Mouse (Mus musculus): ENCODE data around the gene Ddost. TPM values are rescaled to one million over a fixed set of nuclear protein-coding genes. Genes with fewer than 3 reads are reported as not detected.

Gene Ddost
- polyA plus RNA-seq, 1 experiment from 2014 or later: 249 TPM

DNA sequence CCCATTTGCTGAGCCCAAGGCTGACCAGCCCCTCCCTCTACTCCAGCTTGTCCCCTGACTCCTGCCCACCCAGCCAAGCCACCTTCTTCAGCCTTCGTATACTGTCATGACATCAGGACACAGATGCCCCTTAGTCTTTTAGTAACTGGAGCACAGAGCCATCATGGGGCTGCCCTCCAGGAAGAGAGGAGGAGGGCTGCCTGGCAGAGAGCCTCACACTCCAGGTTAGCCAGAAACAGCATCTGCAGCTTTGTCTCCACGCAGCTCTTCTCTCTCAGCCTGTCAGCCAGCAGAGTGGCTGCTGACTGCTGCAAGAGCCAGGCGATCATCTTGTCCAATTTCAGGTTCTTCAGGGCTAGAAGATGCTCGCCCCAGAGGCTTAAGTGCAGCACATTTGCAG is 9.3 kb downstream of the Ddost start:
- ATAC-seq (replicated peaks; ENCODE audit: insufficient number of reproducible peaks, low FRiP score, low TSS enrichment, low read depth) (no peak), DNase-seq (ENCODE audit: low spot score) (no peak)
- H3K9me3 ChIP-seq (replicated peaks; ENCODE audit: control insufficient read depth, low read length): no peaks in the 10 kb centered on the region
- no peaks in the 10 kb centered on the region for H3K4me1 ChIP-seq (ENCODE audit: control insufficient read depth, insufficient read depth, low read length)
- H3K9ac ChIP-seq (replicated peaks; ENCODE audit: low read length): no peak overlapping the region
- no peak overlapping the region for H3K27ac ChIP-seq (replicated peaks; ENCODE audit: low read depth, low read length)
- H3K36me3 ChIP-seq (replicated peaks; ENCODE audit: control insufficient read depth, insufficient read depth, low read depth, low read length): peaks cover 7% of the 10 kb centered on the region
- H3K4me2 ChIP-seq (ENCODE audit: low read depth, low read length): no peak overlapping the region
- WGBS: 86% methylated on average over 4 of the region's 4 CpGs
- no peaks in the 10 kb centered on the region for H3K27me3 ChIP-seq (ENCODE audit: control insufficient read depth, insufficient read depth, low read length)
- H3K4me3 ChIP-seq (ENCODE audit: low read depth, low read length): no peak overlapping the region

GRCm38 (mm10) chr4:138315781-138316180 is 11.3 kb downstream of the Ddost start:
- Histone ChIP-seq H3K9me3 (replicated peaks; ENCODE audit: control insufficient read depth, low read length) (no peaks in the 10 kb centered on the region), H3K36me3 (replicated peaks; ENCODE audit: control insufficient read depth, insufficient read depth, low read depth, low read length) (peaks cover 3% of the 10 kb centered on the region), H3K4me3 (ENCODE audit: low read depth, low read length) (no peak overlapping the region), H3K27me3 (ENCODE audit: control insufficient read depth, insufficient read depth, low read length) (no peaks in the 10 kb centered on the region), H3K9ac (replicated peaks; ENCODE audit: low read length) (no peak overlapping the region), H3K4me2 (ENCODE audit: low read depth, low read length) (no peak overlapping the region), H3K27ac (replicated peaks; ENCODE audit: low read depth, low read length) (no peak overlapping the region), H3K4me1 (ENCODE audit: control insufficient read depth, insufficient read depth, low read length) (no peaks in the 10 kb centered on the region)
- WGBS: 67% methylated on average over 9 of the region's 9 CpGs
- DNase-seq (ENCODE audit: low spot score) (peak; percentile 28), ATAC-seq (replicated peaks; ENCODE audit: insufficient number of reproducible peaks, low FRiP score, low TSS enrichment, low read depth) (no peak)

DNA sequence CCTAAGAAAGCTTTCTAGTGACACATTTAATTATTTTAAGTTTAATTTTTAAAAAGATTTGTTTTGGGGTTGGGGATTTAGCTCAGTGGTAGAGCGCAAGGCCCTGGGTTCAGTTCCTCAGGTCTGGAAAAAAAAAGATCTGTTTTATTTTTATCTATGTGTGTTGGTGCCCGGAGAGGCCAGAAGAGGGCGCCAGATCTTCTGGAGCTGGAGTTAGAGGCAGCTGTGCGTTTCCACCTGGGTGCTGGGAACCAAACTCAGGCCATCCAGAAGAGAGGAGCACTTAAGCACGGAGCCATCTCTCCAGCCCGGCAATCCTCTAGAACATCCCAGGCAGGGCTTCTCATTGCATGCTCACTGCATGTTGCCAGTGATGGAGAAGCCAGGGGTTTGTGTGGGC is 11.8 kb downstream of the Ddost start:
- WGBS: 86% methylated on average over 6 of the region's 6 CpGs
- Histone ChIP-seq H3K36me3 (replicated peaks; ENCODE audit: control insufficient read depth, insufficient read depth, low read depth, low read length) (no peaks in the 10 kb centered on the region; the same call in 1 of the 2 replicates), H3K9me3 (replicated peaks; ENCODE audit: control insufficient read depth, low read length) (no peaks in the 10 kb centered on the region), H3K9ac (replicated peaks; ENCODE audit: low read length) (no peak overlapping the region), H3K27ac (replicated peaks; ENCODE audit: low read depth, low read length) (no peak overlapping the region), H3K4me2 (ENCODE audit: low read depth, low read length) (no peak overlapping the region), H3K4me1 (ENCODE audit: control insufficient read depth, insufficient read depth, low read length) (no peaks in the 10 kb centered on the region), H3K4me3 (ENCODE audit: low read depth, low read length) (no peak overlapping the region), H3K27me3 (ENCODE audit: control insufficient read depth, insufficient read depth, low read length) (no peaks in the 10 kb centered on the region)
- ATAC-seq (replicated peaks; ENCODE audit: insufficient number of reproducible peaks, low FRiP score, low TSS enrichment, low read depth) (no peak), DNase-seq (ENCODE audit: low spot score) (no peak)

DNA sequence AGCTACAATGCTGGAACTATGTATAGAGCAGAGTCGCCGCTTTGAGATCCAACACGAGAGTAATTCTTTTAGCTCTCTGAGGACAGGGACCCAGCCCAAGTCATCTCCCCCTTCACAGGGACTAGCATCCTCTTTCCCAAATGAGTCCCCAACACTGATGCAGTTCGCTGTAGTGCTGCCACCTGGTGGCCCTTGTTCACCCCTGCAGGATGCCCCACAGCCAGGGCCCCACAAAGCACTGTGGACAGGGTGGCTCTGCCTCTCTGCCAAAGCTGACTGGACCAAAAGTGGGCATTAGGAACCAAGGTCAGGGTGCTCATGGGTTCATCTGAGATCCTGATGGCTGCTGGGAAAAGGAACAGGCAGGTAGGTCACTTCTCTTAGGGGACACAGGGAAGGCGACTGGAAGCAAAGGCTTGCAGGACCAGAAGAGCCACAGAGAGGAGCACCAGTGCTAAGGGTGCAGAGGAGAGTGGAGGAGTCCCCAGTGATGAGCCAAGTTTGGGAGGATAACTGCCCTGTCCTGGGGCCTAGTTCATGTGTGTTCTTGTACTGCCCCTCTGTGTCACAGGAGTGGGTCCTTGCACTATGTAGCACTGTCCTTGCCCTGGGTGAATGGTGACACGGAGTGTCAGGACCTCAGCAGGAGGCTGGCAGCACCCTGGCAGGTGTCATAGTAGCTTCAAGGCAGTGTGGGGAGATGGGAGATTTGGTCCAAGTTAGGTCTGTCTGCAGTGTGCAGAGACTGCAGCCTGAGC is 14.2 kb downstream of the Ddost start:
- no peaks in the 10 kb centered on the region; the same call in 1 of the 2 replicates for H3K36me3 ChIP-seq (replicated peaks; ENCODE audit: control insufficient read depth, insufficient read depth, low read depth, low read length)
- H3K4me3 ChIP-seq (ENCODE audit: low read depth, low read length): no peak overlapping the region
- H3K4me2 ChIP-seq (ENCODE audit: low read depth, low read length): no peak overlapping the region
- H3K9ac ChIP-seq (replicated peaks; ENCODE audit: low read length): no peak overlapping the region
- no peaks in the 10 kb centered on the region for H3K9me3 ChIP-seq (replicated peaks; ENCODE audit: control insufficient read depth, low read length)
- no peaks in the 10 kb centered on the region for H3K4me1 ChIP-seq (ENCODE audit: control insufficient read depth, insufficient read depth, low read length)
- ATAC-seq (replicated peaks; ENCODE audit: insufficient number of reproducible peaks, low FRiP score, low TSS enrichment, low read depth): peak; percentile 51; the same call in 1 of the 2 replicates
- WGBS: 50% methylated on average over 6 of the region's 6 CpGs
- no peak overlapping the region for H3K27ac ChIP-seq (replicated peaks; ENCODE audit: low read depth, low read length)
- no peaks in the 10 kb centered on the region for H3K27me3 ChIP-seq (ENCODE audit: control insufficient read depth, insufficient read depth, low read length)
- peak; percentile 73 for DNase-seq (ENCODE audit: low spot score)

DNA sequence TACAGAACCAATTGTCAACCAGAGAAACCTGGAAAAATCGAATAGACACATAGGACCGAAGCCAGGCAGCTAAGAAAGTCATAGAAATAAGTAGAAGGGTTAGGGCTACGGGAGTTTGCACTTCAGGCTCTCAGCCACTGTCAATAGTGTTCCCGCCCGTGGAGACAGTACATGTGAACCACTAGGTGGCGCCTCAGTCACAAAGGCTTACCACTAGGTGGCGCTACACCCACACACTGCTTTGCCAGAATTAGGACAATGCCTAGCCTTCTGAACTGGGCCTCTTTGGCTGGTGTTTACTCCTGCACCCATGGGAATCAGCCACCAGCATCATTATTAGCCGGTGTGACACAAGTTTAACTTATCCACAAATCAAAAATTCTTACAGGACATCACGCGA is 15.0 kb downstream of the Ddost start:
- Histone ChIP-seq H3K9me3 (replicated peaks; ENCODE audit: control insufficient read depth, low read length) (no peaks in the 10 kb centered on the region), H3K4me3 (ENCODE audit: low read depth, low read length) (no peak overlapping the region), H3K4me2 (ENCODE audit: low read depth, low read length) (no peak overlapping the region), H3K27me3 (ENCODE audit: control insufficient read depth, insufficient read depth, low read length) (no peaks in the 10 kb centered on the region), H3K27ac (replicated peaks; ENCODE audit: low read depth, low read length) (no peak overlapping the region), H3K4me1 (ENCODE audit: control insufficient read depth, insufficient read depth, low read length) (no peaks in the 10 kb centered on the region), H3K36me3 (replicated peaks; ENCODE audit: control insufficient read depth, insufficient read depth, low read depth, low read length) (no peaks in the 10 kb centered on the region; the same call in 1 of the 2 replicates), H3K9ac (replicated peaks; ENCODE audit: low read length) (no peak overlapping the region)
- DNase-seq (ENCODE audit: low spot score) (peak; percentile 86), ATAC-seq (replicated peaks; ENCODE audit: insufficient number of reproducible peaks, low FRiP score, low TSS enrichment, low read depth) (no peak)
- WGBS: 40% methylated on average over 10 of the region's 10 CpGs

GRCm38 (mm10) chr4:138320711-138321110 is 16.2 kb downstream of the Ddost start:
- H3K4me1 ChIP-seq (ENCODE audit: control insufficient read depth, insufficient read depth, low read length): no peaks in the 10 kb centered on the region
- no peak overlapping the region for H3K4me2 ChIP-seq (ENCODE audit: low read depth, low read length)
- WGBS: 85% methylated on average over 11 of the region's 11 CpGs
- ATAC-seq (replicated peaks; ENCODE audit: insufficient number of reproducible peaks, low FRiP score, low TSS enrichment, low read depth) (no peak), DNase-seq (ENCODE audit: low spot score) (no peak)
- H3K36me3 ChIP-seq (replicated peaks; ENCODE audit: control insufficient read depth, insufficient read depth, low read depth, low read length): no peaks in the 10 kb centered on the region; the same call in 1 of the 2 replicates
- H3K9me3 ChIP-seq (replicated peaks; ENCODE audit: control insufficient read depth, low read length): no peaks in the 10 kb centered on the region
- H3K27me3 ChIP-seq (ENCODE audit: control insufficient read depth, insufficient read depth, low read length): no peaks in the 10 kb centered on the region
- no peak overlapping the region for H3K4me3 ChIP-seq (ENCODE audit: low read depth, low read length)
- no peak overlapping the region for H3K9ac ChIP-seq (replicated peaks; ENCODE audit: low read length)
- H3K27ac ChIP-seq (replicated peaks; ENCODE audit: low read depth, low read length): no peak overlapping the region

DNA sequence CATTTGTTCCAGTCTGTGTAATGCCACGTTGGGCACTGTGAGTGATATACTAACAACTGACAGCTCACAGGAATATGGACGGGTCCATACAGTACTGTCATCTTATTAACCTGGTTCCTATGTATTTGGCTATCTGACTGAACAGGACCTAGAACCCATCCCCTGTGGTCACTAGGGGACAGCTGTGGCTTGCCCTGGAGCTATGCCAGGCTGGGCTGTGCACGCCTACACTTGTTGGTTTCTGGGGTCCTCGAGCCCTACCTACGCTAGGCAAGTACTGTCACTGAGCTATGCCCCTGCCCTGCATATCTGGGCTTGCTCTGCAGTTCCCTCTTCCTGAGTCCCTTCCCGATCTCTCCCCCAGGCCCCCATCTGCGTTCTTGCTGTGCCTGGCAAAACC is 17.0 kb downstream of the Ddost start:
- DNase-seq (ENCODE audit: low spot score): no peak
- no peak overlapping the region for H3K4me2 ChIP-seq (ENCODE audit: low read depth, low read length)
- no peak overlapping the region for H3K27ac ChIP-seq (replicated peaks; ENCODE audit: low read depth, low read length)
- WGBS: 77% methylated on average over 7 of the region's 7 CpGs
- H3K27me3 ChIP-seq (ENCODE audit: control insufficient read depth, insufficient read depth, low read length): no peaks in the 10 kb centered on the region
- H3K4me3 ChIP-seq (ENCODE audit: low read depth, low read length): no peak overlapping the region
- H3K4me1 ChIP-seq (ENCODE audit: control insufficient read depth, insufficient read depth, low read length): no peaks in the 10 kb centered on the region
- no peak overlapping the region for H3K9ac ChIP-seq (replicated peaks; ENCODE audit: low read length)
- no peaks in the 10 kb centered on the region for H3K9me3 ChIP-seq (replicated peaks; ENCODE audit: control insufficient read depth, low read length)
- ATAC-seq (replicated peaks; ENCODE audit: insufficient number of reproducible peaks, low FRiP score, low TSS enrichment, low read depth): no peak
- no peaks in the 10 kb centered on the region; the same call in 1 of the 2 replicates for H3K36me3 ChIP-seq (replicated peaks; ENCODE audit: control insufficient read depth, insufficient read depth, low read depth, low read length)

GRCm38 (mm10) chr4:138322692-138323091 is 18.2 kb downstream of the Ddost start:
- H3K9me3 ChIP-seq (replicated peaks; ENCODE audit: control insufficient read depth, low read length): no peaks in the 10 kb centered on the region
- ATAC-seq (replicated peaks; ENCODE audit: insufficient number of reproducible peaks, low FRiP score, low TSS enrichment, low read depth): no peak
- 65% methylated on average over 4 of the region's 4 CpGs for WGBS
- H3K4me2 ChIP-seq (ENCODE audit: low read depth, low read length): no peak overlapping the region
- H3K9ac ChIP-seq (replicated peaks; ENCODE audit: low read length): no peak overlapping the region
- no peak for DNase-seq (ENCODE audit: low spot score)
- no peak overlapping the region for H3K4me3 ChIP-seq (ENCODE audit: low read depth, low read length)
- no peak overlapping the region for H3K27ac ChIP-seq (replicated peaks; ENCODE audit: low read depth, low read length)
- H3K4me1 ChIP-seq (ENCODE audit: control insufficient read depth, insufficient read depth, low read length): no peaks in the 10 kb centered on the region
- no peaks in the 10 kb centered on the region for H3K36me3 ChIP-seq (replicated peaks; ENCODE audit: control insufficient read depth, insufficient read depth, low read depth, low read length)
- no peaks in the 10 kb centered on the region for H3K27me3 ChIP-seq (ENCODE audit: control insufficient read depth, insufficient read depth, low read length)

Measured in embryonic facial prominence, embryonic 11.5 days (tissue).